Mouse (Mus musculus): ENCODE results near the gene Slc39a5. TPM values are rescaled to one million over a fixed set of nuclear protein-coding genes. Genes with fewer than 3 reads are reported as not detected.

Slc39a5 gene
- total RNA-seq, 2 experiments from 2014 or later = 0.60 TPM; not detected in 1

Small RNA genes lying within 50 kb of the gene (microRNA-seq; reads per million reads assigned to microRNA genes)
- gene Gm25361 (0 reads per million in 2 experiments), gene Gm26308 (0 to 0.57 reads per million in 2 experiments), gene Mir6914 (0.45 to 1.1 reads per million in 2 experiments), gene Mir6915 (5.1 to 5.7 reads per million in 2 experiments)

Other genes with a start within 250 kb of the Slc39a5 start
- 10 to 100 TPM; 13.4 to 14.6 TPM for gene Rbms2, start 220.9 kb downstream of the Slc39a5 start, total RNA-seq (2021)
- 10 to 100 TPM; 14.2 to 18.4 TPM for gene Gls2, start 206.8 kb downstream of the Slc39a5 start, total RNA-seq (2021)
- gene Spryd4, start 189.4 kb downstream of the Slc39a5 start, total RNA-seq (2021) = 10 to 100 TPM; 11.1 to 11.5 TPM
- gene Mip, start 175.4 kb downstream of the Slc39a5 start, total RNA-seq (2021) = not detected
- 1 to 10 TPM; 4.1 to 7.6 TPM for gene Timeless, start 169.2 kb downstream of the Slc39a5 start, total RNA-seq (2021)
- not detected for gene Apon, start 147.1 kb downstream of the Slc39a5 start, total RNA-seq (2021)
- gene Apof, start 132.6 kb downstream of the Slc39a5 start, total RNA-seq (2021) = not detected
- gene Stat2, start 130.7 kb downstream of the Slc39a5 start, total RNA-seq (2021) = 10 to 100 TPM; 29.2 to 30.3 TPM
- 1 to 10 TPM; 2.4 to 3.2 TPM for gene Il23a, start 102.5 kb downstream of the Slc39a5 start, total RNA-seq (2021)
- gene Pan2, start 97.9 kb downstream of the Slc39a5 start, total RNA-seq (2021) = 10 to 100 TPM; 15.1 to 15.4 TPM
- gene Cnpy2, start 78.8 kb downstream of the Slc39a5 start, total RNA-seq (2021) = 10 to 100 TPM; 76.5 to 80.3 TPM
- 100 to 1,000 TPM; 260 to 274 TPM for gene Cs, start 63.5 kb downstream of the Slc39a5 start, total RNA-seq (2021)
- 10 to 100 TPM; 60.0 to 62.1 TPM for gene Coq10a, start 32.2 kb downstream of the Slc39a5 start, total RNA-seq (2021)
- gene Ankrd52, start 24.1 kb downstream of the Slc39a5 start, total RNA-seq (2021) = 10 to 100 TPM; 83.6 to 86.7 TPM
- gene Nabp2, start 10.3 kb upstream of the Slc39a5 start, total RNA-seq (2021) = 10 to 100 TPM; 94.5 TPM
- gene Rnf41, start 10.4 kb upstream of the Slc39a5 start, total RNA-seq (2021) = 10 to 100 TPM; 67.2 to 72.0 TPM
- 100 to 1,000 TPM; 208 to 212 TPM for gene Smarcc2, start 58.0 kb upstream of the Slc39a5 start, total RNA-seq (2021)
- 100 to 1,000 TPM; 596 to 608 TPM for gene Myl6, start 92.9 kb upstream of the Slc39a5 start, total RNA-seq (2021)
- 10 to 100 TPM; 15.5 to 16.2 TPM for gene Myl6b, start 97.5 kb upstream of the Slc39a5 start, total RNA-seq (2021)
- 1 to 10 TPM; 8.6 to 9.1 TPM for gene Esyt1, start 124.6 kb upstream of the Slc39a5 start, total RNA-seq (2021)
- gene Zc3h10, start 146.5 kb upstream of the Slc39a5 start, total RNA-seq (2021) = 10 to 100 TPM in 1 of 2 experiments, 1 to 10 TPM in 1; 9.1 to 12.0 TPM
- 1,000 to 10,000 TPM; 1,911 to 2,072 TPM for gene Rpl41, start 148.1 kb upstream of the Slc39a5 start, total RNA-seq (2021)
- gene Pa2g4, start 164.8 kb upstream of the Slc39a5 start, total RNA-seq (2021) = 10 to 100 TPM; 72.9 to 74.1 TPM
- 1 to 10 TPM; 5.6 to 6.5 TPM for gene Erbb3, start 188.4 kb upstream of the Slc39a5 start, total RNA-seq (2021)
- 100 to 1,000 TPM; 329 to 373 TPM for gene Rps26, start 225.5 kb upstream of the Slc39a5 start, total RNA-seq (2021)
- 10 to 100 TPM; 12.9 to 13.7 TPM for gene Ikzf4, start 244.8 kb upstream of the Slc39a5 start, total RNA-seq (2021)